Mouse (Mus musculus): ENCODE data around the gene Grik4. TPM values are rescaled to one million over a fixed set of nuclear protein-coding genes. Genes with fewer than 3 reads are reported as not detected.

Gene Grik4
- polyA plus RNA-seq, 1 experiment from 2014 or later = 0.10 TPM

DNA sequence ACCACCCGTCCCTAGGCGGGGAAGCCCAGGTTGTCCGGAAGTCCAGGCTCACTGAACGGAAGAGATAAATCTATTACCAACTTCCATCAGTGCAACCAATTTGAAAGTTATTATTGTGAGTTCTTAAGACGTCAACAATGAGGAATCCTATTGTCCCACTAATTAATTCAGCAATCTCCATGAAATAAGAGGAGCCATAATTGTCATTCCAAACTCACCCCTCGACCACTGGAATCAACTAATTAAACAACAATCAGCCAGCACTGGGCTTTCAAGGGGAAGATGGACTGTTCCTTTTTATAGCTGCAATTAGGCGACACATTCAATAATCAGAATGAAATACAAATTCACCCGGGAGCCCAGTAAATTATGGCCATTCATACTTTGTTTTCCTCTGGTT, 58.7 kb downstream of the Grik4 start:
- H3K9ac ChIP-seq (ENCODE audit: low read length) = no peak overlapping the region
- DNase-seq (ENCODE audit: low spot score) = no peak
- no peak for ATAC-seq (ENCODE audit: low FRiP score, low TSS enrichment)
- H3K4me1 ChIP-seq (replicated peaks; ENCODE audit: control insufficient read depth, insufficient read depth) = no peaks in the 10 kb centered on the region
- no peak overlapping the region for H3K4me3 ChIP-seq (ENCODE audit: low read depth, low read length)
- H3K36me3 ChIP-seq (ENCODE audit: control insufficient read depth, insufficient read depth, low read length) = no peaks in the 10 kb centered on the region
- H3K27ac ChIP-seq (replicated peaks) = no peak overlapping the region
- H3K27me3 ChIP-seq (ENCODE audit: control insufficient read depth, insufficient read depth, low read length) = no peaks in the 10 kb centered on the region
- 67% methylated on average over 8 of the region's 8 CpGs for WGBS
- no peak for TF ChIP-seq CTCF (IDR thresholded peaks at IDR 0.05; ENCODE audit: low read depth)
- TF ChIP-seq EP300 (optimal IDR thresholded peaks at IDR 0.05) = no peak
- H3K9me3 ChIP-seq (ENCODE audit: control insufficient read depth, low read length) = no peaks in the 10 kb centered on the region
- no peak overlapping the region for H3K4me2 ChIP-seq (replicated peaks; ENCODE audit: low read depth)

DNA sequence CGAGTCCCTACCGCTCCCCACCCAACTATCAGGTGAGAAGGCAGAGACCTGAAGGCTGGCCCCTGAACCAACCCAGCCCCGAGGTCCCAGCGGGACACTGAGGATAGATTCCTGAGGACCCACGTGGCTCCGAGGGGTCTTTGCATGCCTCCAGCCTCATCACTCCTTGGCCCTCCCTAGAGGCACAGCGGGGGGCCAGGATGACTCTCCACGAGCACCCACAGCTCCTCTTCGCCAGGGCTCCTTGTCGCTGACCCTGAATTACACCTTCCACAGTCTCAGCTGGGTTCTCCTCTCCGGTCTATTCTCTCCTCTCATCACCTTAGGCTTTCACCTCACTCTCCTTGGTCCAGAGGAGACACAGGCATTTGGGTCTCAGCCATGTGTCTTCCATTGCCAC, 59.2 kb downstream of the Grik4 start:
- H3K4me3 ChIP-seq (ENCODE audit: low read depth, low read length) = no peak overlapping the region
- H3K9me3 ChIP-seq (ENCODE audit: control insufficient read depth, low read length) = no peaks in the 10 kb centered on the region
- DNase-seq (ENCODE audit: low spot score) = no peak
- H3K27ac ChIP-seq (replicated peaks) = no peak overlapping the region
- H3K4me2 ChIP-seq (replicated peaks; ENCODE audit: low read depth) = no peak overlapping the region
- ATAC-seq (ENCODE audit: low FRiP score, low TSS enrichment) = no peak
- H3K4me1 ChIP-seq (replicated peaks; ENCODE audit: control insufficient read depth, insufficient read depth) = no peaks in the 10 kb centered on the region
- no peaks in the 10 kb centered on the region for H3K36me3 ChIP-seq (ENCODE audit: control insufficient read depth, insufficient read depth, low read length)
- H3K9ac ChIP-seq (ENCODE audit: low read length) = no peak overlapping the region
- TF ChIP-seq CTCF (IDR thresholded peaks at IDR 0.05; ENCODE audit: low read depth) (no peak), EP300 (optimal IDR thresholded peaks at IDR 0.05) (no peak)
- WGBS = 48% methylated on average over 11 of the region's 11 CpGs
- H3K27me3 ChIP-seq (ENCODE audit: control insufficient read depth, insufficient read depth, low read length) = no peaks in the 10 kb centered on the region

DNA sequence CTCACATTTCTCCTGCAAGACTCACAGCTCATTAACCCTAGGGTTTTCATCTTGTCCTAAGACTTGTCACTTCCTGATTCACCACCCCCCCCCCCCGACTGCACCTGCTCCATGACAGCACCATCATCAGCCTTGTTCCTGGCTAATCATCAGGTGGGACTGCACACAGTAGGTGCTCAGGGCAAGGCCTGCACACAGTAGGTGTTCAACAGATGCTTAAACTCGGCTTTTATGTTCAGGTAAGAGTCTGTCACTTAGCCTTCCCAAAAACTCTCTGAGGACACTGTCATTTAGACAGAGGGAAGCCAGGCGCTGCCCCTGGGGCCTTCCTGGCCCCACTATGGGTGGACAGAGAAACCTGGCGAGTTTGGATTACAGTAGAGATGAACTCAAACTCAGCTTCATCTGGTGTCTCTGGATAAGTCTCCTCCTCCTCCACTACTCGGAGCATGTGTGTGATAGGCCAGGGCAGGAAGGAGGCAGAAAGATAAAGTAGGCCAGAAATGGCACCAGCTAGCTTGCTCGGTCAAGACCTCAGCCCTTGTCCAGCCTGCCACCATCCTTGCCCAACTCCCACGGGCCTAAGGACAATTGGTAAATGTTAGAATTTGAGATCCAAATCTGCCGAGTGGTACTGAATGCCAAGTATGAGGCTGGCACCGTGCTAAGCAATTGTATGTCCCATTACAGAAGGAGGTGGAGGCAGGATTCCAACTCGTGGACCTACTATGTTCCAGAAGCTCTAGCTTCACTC, 61.1 kb downstream of the Grik4 start:
- no peaks in the 10 kb centered on the region for H3K9me3 ChIP-seq (ENCODE audit: control insufficient read depth, low read length)
- no peak for ATAC-seq (ENCODE audit: low FRiP score, low TSS enrichment)
- H3K27me3 ChIP-seq (ENCODE audit: control insufficient read depth, insufficient read depth, low read length) = no peaks in the 10 kb centered on the region
- no peak overlapping the region for H3K9ac ChIP-seq (ENCODE audit: low read length)
- H3K36me3 ChIP-seq (ENCODE audit: control insufficient read depth, insufficient read depth, low read length) = no peaks in the 10 kb centered on the region
- H3K4me2 ChIP-seq (replicated peaks; ENCODE audit: low read depth) = no peak overlapping the region
- DNase-seq (ENCODE audit: low spot score) = no peak
- no peaks in the 10 kb centered on the region for H3K4me1 ChIP-seq (replicated peaks; ENCODE audit: control insufficient read depth, insufficient read depth)
- H3K27ac ChIP-seq (replicated peaks) = no peak overlapping the region
- TF ChIP-seq EP300 (optimal IDR thresholded peaks at IDR 0.05) (no peak), CTCF (IDR thresholded peaks at IDR 0.05; ENCODE audit: low read depth) (no peak)
- no peak overlapping the region for H3K4me3 ChIP-seq (ENCODE audit: low read depth, low read length)
- 82% methylated on average over 10 of the region's 10 CpGs for WGBS

DNA sequence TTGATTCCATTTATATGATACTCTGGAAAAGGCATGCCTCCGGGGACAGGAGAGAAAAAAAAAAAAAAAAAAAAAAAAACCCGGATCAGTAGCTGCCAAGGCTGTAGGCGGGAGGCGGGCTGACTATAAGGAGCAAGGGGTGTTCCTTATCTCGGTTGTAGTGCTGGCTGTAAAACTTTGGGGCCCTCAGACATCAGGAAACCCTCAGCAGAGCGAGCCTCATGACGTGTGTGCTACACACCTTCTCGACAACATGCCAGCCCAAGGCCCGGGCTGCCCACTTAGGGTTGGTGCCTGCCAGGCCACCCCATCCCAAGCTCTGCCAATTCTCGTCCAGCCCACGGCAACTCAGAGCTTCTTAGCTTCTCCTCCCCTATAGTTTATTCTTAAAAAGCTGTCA, 62.0 kb downstream of the Grik4 start:
- Histone ChIP-seq H3K4me3 (ENCODE audit: low read depth, low read length) (no peak overlapping the region), H3K36me3 (ENCODE audit: control insufficient read depth, insufficient read depth, low read length) (no peaks in the 10 kb centered on the region), H3K9me3 (ENCODE audit: control insufficient read depth, low read length) (no peaks in the 10 kb centered on the region), H3K9ac (ENCODE audit: low read length) (no peak overlapping the region), H3K27ac (replicated peaks) (no peak overlapping the region), H3K4me1 (replicated peaks; ENCODE audit: control insufficient read depth, insufficient read depth) (no peaks in the 10 kb centered on the region), H3K4me2 (replicated peaks; ENCODE audit: low read depth) (no peak overlapping the region), H3K27me3 (ENCODE audit: control insufficient read depth, insufficient read depth, low read length) (no peaks in the 10 kb centered on the region)
- ATAC-seq (ENCODE audit: low FRiP score, low TSS enrichment) (no peak), DNase-seq (ENCODE audit: low spot score) (no peak)
- TF ChIP-seq EP300 (optimal IDR thresholded peaks at IDR 0.05) (no peak), CTCF (IDR thresholded peaks at IDR 0.05; ENCODE audit: low read depth) (no peak)
- WGBS = 34% methylated on average over 11 of the region's 11 CpGs

DNA sequence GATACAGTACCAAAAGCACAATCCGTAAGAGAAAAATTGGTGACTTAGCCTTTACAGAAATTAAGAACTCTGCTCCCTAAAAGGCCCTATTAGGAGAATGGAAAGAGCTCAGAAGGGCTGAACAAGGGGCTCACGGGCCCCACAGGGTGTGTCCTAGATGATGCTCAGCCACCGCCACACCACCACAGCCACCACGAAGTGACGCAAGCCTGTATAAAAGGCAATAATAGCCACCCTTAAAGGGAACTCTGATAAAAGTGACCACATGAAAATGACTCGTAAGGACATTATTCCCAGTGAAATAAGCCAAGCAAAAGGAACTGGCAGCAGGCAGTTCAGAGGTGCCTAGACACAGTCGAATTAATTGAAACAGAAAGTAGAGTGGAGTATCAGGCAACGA, 63.3 kb downstream of the Grik4 start:
- Histone ChIP-seq H3K9ac (ENCODE audit: low read length) (no peak overlapping the region), H3K4me3 (ENCODE audit: low read depth, low read length) (no peak overlapping the region), H3K27ac (replicated peaks) (no peak overlapping the region), H3K36me3 (ENCODE audit: control insufficient read depth, insufficient read depth, low read length) (no peaks in the 10 kb centered on the region), H3K4me1 (replicated peaks; ENCODE audit: control insufficient read depth, insufficient read depth) (no peaks in the 10 kb centered on the region), H3K27me3 (ENCODE audit: control insufficient read depth, insufficient read depth, low read length) (no peaks in the 10 kb centered on the region), H3K4me2 (replicated peaks; ENCODE audit: low read depth) (no peak overlapping the region), H3K9me3 (ENCODE audit: control insufficient read depth, low read length) (no peaks in the 10 kb centered on the region)
- no peak for ATAC-seq (ENCODE audit: low FRiP score, low TSS enrichment)
- no peak for TF ChIP-seq CTCF (IDR thresholded peaks at IDR 0.05; ENCODE audit: low read depth)
- 69% methylated on average over 8 of the region's 8 CpGs for WGBS
- no peak for DNase-seq (ENCODE audit: low spot score)

DNA sequence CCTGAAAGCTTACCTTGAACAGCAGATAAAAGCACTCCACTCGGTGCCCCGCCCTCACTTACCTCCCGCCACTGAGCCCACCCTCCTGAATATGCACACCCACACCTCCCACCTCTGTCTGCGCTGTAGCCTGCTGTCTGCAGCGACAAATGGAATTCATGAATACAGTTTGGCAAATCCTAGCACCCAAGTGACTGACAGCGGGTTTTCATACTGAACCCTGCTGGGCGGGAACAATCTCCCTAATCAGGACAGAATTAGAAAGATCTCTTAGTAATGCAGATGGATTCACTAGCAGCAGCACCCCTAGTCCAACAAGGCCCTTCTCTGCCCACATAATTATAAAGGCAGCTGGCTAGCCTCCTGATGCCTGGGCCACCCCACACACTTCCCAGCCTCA, 65.9 kb downstream of the Grik4 start:
- Histone ChIP-seq H3K9me3 (ENCODE audit: control insufficient read depth, low read length) (no peaks in the 10 kb centered on the region), H3K4me2 (replicated peaks; ENCODE audit: low read depth) (no peak overlapping the region), H3K27me3 (ENCODE audit: control insufficient read depth, insufficient read depth, low read length) (no peaks in the 10 kb centered on the region), H3K27ac (replicated peaks) (no peak overlapping the region), H3K4me3 (ENCODE audit: low read depth, low read length) (no peak overlapping the region), H3K4me1 (replicated peaks; ENCODE audit: control insufficient read depth, insufficient read depth) (no peaks in the 10 kb centered on the region), H3K36me3 (ENCODE audit: control insufficient read depth, insufficient read depth, low read length) (no peaks in the 10 kb centered on the region), H3K9ac (ENCODE audit: low read length) (no peak overlapping the region)
- 31% methylated on average over 7 of the region's 7 CpGs for WGBS
- TF ChIP-seq CTCF (IDR thresholded peaks at IDR 0.05; ENCODE audit: low read depth) = no peak
- TF ChIP-seq EP300 (optimal IDR thresholded peaks at IDR 0.05) = no peak
- no peak for ATAC-seq (ENCODE audit: low FRiP score, low TSS enrichment)
- no peak for DNase-seq (ENCODE audit: low spot score)

Data from stomach, postnatal 0 days (tissue).